Mouse (Mus musculus): Measurements from ENCODE around the gene Sftpd. TPM values are rescaled to one million over a fixed set of nuclear protein-coding genes. Genes with fewer than 3 reads are reported as not detected.
A peak's percentile ranks its signal among the peaks of the same experiment; 100 is the strongest.

Sftpd gene
- not detected in 2 replicates for polyA plus RNA-seq (2014; fragmentation: Nextera tagmentation; extraction: Ambion mirVana)

DNA sequence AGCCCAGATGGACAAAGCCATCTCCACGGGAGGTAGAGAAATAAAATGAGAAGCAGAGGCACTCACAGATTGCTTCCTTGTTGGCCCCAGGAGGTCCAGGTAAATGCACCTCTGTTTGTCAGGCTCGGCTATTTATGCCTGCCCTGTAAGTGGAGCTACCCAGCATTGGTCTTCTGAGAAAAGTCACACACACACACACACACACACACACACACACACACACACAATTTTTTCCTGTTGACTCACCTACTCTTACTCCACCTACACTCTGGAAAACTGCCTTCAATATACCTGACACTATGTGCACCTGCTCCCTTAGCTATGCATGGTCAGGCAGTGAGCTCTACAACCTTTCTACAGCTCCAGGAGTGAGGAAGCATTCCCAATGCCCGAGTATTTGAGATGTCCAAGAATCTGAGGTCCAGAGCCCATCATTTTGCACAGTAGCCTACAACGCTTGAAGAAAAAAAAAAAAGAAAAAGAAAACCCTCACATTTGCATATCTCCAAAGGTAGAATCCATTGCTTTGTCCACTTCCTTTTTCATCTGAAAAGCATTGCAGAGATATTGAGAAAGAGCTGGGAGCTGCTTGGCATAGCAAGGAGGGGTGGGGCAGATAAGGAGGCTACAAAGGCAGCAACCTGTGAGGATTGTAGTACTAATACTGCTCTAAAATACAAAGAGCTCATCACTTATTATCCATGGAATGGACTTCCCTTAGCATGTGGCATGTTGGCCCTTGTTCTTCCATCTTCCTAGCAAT lies at the start of gene Sftpd:
TSS of gene Sftpd (minus strand) at position 91 of the 763 bp plus-strand sequence.
- Histone ChIP-seq H3K9ac (ENCODE audit: low read depth, low read length) (no peak within 1 kb of the TSS), H3K4me1 (ENCODE audit: control insufficient read depth, insufficient read depth, low read length) (no peaks in the 10 kb centered on the region), H3K36me3 (ENCODE audit: control insufficient read depth, insufficient read depth, low read length) (no peaks in the 10 kb centered on the region), H3K4me2 (no peak within 1 kb of the TSS), H3K4me3 (ENCODE audit: low read depth, low read length) (no peak within 1 kb of the TSS), H3K27me3 (ENCODE audit: control insufficient read depth, insufficient read depth, low read length) (no peaks in the 10 kb centered on the region), H3K27ac (ENCODE audit: low read depth, low read length) (no peak within 1 kb of the TSS), H3K9me3 (replicated peaks; ENCODE audit: control insufficient read depth, low read length) (no peaks in the 10 kb centered on the region)
- 75% methylated on average over 4 of the region's 4 CpGs for WGBS (ENCODE audit: insufficient replicate concordance)
- ATAC-seq (replicated peaks; ENCODE audit: insufficient number of reproducible peaks, low FRiP score, low TSS enrichment): no peak

DNA sequence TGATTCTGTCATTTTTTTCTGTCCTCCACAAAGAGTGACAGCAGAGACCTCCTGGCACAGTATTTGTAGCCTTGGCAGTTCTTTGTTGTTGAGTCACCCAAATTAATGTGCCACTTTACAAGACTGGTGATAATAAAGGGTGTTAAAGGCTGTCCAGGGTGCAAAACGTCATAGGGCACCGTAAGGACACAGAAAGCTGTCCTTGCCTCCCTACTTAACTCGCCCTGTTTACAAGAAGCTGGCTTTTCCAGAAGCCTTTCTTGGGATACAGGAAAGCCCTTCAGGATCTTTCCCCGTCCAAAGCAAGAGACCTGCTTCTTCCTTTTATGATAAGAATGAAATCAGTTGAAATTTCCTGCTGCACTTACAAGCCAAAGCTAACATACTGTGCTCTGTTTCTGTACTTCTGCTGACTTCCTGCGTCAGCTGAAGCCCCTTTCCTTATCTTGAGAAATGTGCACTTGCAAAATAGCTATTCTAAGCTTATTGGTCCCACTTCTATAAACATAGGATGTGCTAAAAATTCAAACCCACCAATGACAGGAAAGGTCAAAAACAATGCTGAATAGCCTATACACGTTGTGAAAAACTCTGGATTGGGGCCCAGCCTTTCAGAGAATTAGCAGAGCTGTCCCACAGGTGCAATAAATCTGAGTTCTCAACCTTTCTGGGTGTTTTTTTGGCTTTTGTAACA lies 13.2 kb upstream of the Sftpd start:
- no peaks in the 10 kb centered on the region for H3K27me3 ChIP-seq (ENCODE audit: control insufficient read depth, insufficient read depth, low read length)
- no peak overlapping the region for H3K9ac ChIP-seq (ENCODE audit: low read depth, low read length)
- no peak overlapping the region for H3K4me2 ChIP-seq
- no peaks in the 10 kb centered on the region; the same call in 1 of the 2 replicates for H3K4me1 ChIP-seq (ENCODE audit: control insufficient read depth, insufficient read depth, low read length)
- H3K36me3 ChIP-seq (ENCODE audit: control insufficient read depth, insufficient read depth, low read length): no peaks in the 10 kb centered on the region
- 40% methylated on average over 6 of the region's 6 CpGs for WGBS (ENCODE audit: insufficient replicate concordance)
- ATAC-seq (replicated peaks; ENCODE audit: insufficient number of reproducible peaks, low FRiP score, low TSS enrichment): peak; percentile 43
- no peak overlapping the region for H3K4me3 ChIP-seq (ENCODE audit: low read depth, low read length)
- H3K27ac ChIP-seq (ENCODE audit: low read depth, low read length): peak overlapping the region; percentile 41; the same call in 1 of the 2 replicates
- 0 out of 2 replicates have a peak, but pooled peaks cover 3% of the 10 kb centered on the region for H3K9me3 ChIP-seq (replicated peaks; ENCODE audit: control insufficient read depth, low read length)

GRCm38 (mm10) chr14:41189496-41189895 lies 4.5 kb upstream of the Sftpd start:
- Histone ChIP-seq H3K36me3 (ENCODE audit: control insufficient read depth, insufficient read depth, low read length) (no peaks in the 10 kb centered on the region), H3K9ac (ENCODE audit: low read depth, low read length) (no peak overlapping the region), H3K9me3 (replicated peaks; ENCODE audit: control insufficient read depth, low read length) (peaks cover 5% of the 10 kb centered on the region; the same call in 1 of the 2 replicates), H3K4me1 (ENCODE audit: control insufficient read depth, insufficient read depth, low read length) (no peaks in the 10 kb centered on the region), H3K27me3 (ENCODE audit: control insufficient read depth, insufficient read depth, low read length) (no peaks in the 10 kb centered on the region), H3K4me2 (no peak overlapping the region), H3K4me3 (ENCODE audit: low read depth, low read length) (no peak overlapping the region), H3K27ac (ENCODE audit: low read depth, low read length) (no peak overlapping the region)
- WGBS (ENCODE audit: insufficient replicate concordance): 68% methylated on average over 2 of the region's 2 CpGs
- ATAC-seq (replicated peaks; ENCODE audit: insufficient number of reproducible peaks, low FRiP score, low TSS enrichment): no peak

DNA sequence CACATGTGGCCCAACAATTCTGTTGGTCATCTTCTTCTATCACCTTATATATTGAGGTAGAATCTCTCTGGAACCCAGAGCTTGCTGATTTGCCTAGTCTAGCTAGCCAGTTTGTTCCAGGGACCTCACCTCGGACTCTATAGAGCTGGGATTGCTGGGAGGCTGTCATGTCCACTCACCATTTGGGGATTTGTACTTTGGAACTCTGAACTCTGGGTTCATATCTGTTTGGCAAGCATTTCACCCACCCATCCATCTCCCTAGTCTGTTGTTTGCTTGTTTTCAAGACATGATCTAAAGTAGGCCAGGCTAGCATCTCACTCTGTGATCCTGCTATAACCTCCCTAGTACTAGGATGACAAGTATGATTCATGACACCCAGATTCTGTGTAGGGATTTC lies 10.1 kb downstream of the Sftpd start:
- H3K9ac ChIP-seq (ENCODE audit: low read depth, low read length): no peak overlapping the region
- H3K4me2 ChIP-seq: no peak overlapping the region
- H3K27me3 ChIP-seq (ENCODE audit: control insufficient read depth, insufficient read depth, low read length): no peaks in the 10 kb centered on the region
- H3K4me3 ChIP-seq (ENCODE audit: low read depth, low read length): no peak overlapping the region
- H3K27ac ChIP-seq (ENCODE audit: low read depth, low read length): no peak overlapping the region
- no peak for ATAC-seq (replicated peaks; ENCODE audit: insufficient number of reproducible peaks, low FRiP score, low TSS enrichment)
- no peaks in the 10 kb centered on the region for H3K4me1 ChIP-seq (ENCODE audit: control insufficient read depth, insufficient read depth, low read length)
- H3K36me3 ChIP-seq (ENCODE audit: control insufficient read depth, insufficient read depth, low read length): no peaks in the 10 kb centered on the region
- no peaks in the 10 kb centered on the region for H3K9me3 ChIP-seq (replicated peaks; ENCODE audit: control insufficient read depth, low read length)
- WGBS (ENCODE audit: insufficient replicate concordance): 84% methylated on average over 1 of the region's 1 CpGs

DNA sequence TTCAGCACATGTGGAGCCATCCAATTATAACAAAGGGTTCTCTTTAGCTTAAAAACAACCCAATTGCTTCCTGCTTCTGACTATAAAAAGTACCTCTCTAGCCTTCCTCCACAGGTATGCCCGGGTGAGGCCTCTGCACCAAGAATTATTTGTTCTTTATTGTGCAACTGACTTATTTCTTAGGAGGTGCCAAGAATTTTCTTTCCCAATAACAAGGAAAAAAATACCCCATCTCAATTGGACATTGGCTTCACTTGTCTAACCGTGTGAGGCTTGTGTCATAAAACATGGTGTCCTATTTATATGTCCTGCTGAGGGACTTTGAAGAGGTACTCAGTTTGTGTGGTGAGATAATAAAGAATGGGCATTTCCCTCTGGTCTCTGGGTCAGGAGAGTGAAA lies 14.4 kb downstream of the Sftpd start:
- Histone ChIP-seq H3K36me3 (ENCODE audit: control insufficient read depth, insufficient read depth, low read length) (no peaks in the 10 kb centered on the region), H3K9me3 (replicated peaks; ENCODE audit: control insufficient read depth, low read length) (no peaks in the 10 kb centered on the region), H3K4me3 (ENCODE audit: low read depth, low read length) (no peak overlapping the region), H3K9ac (ENCODE audit: low read depth, low read length) (no peak overlapping the region), H3K4me2 (no peak overlapping the region), H3K27me3 (ENCODE audit: control insufficient read depth, insufficient read depth, low read length) (no peaks in the 10 kb centered on the region), H3K27ac (ENCODE audit: low read depth, low read length) (no peak overlapping the region), H3K4me1 (ENCODE audit: control insufficient read depth, insufficient read depth, low read length) (0 out of 2 replicates have a peak, but pooled peaks cover 3% of the 10 kb centered on the region)
- 75% methylated on average over 2 of the region's 2 CpGs for WGBS (ENCODE audit: insufficient replicate concordance)
- ATAC-seq (replicated peaks; ENCODE audit: insufficient number of reproducible peaks, low FRiP score, low TSS enrichment): no peak

GRCm38 (mm10) chr14:41168567-41168966 lies 16.4 kb downstream of the Sftpd start:
- no peak overlapping the region for H3K27ac ChIP-seq (ENCODE audit: low read depth, low read length)
- no peak for ATAC-seq (replicated peaks; ENCODE audit: insufficient number of reproducible peaks, low FRiP score, low TSS enrichment)
- H3K4me1 ChIP-seq (ENCODE audit: control insufficient read depth, insufficient read depth, low read length): 0 out of 2 replicates have a peak, but pooled peaks cover 3% of the 10 kb centered on the region
- no peaks in the 10 kb centered on the region for H3K36me3 ChIP-seq (ENCODE audit: control insufficient read depth, insufficient read depth, low read length)
- H3K9ac ChIP-seq (ENCODE audit: low read depth, low read length): no peak overlapping the region
- H3K4me3 ChIP-seq (ENCODE audit: low read depth, low read length): no peak overlapping the region
- no peaks in the 10 kb centered on the region for H3K9me3 ChIP-seq (replicated peaks; ENCODE audit: control insufficient read depth, low read length)
- no peak overlapping the region for H3K4me2 ChIP-seq
- no peaks in the 10 kb centered on the region for H3K27me3 ChIP-seq (ENCODE audit: control insufficient read depth, insufficient read depth, low read length)
- WGBS (ENCODE audit: insufficient replicate concordance): 83% methylated on average over 1 of the region's 1 CpGs

- H3K27ac ChIP-seq (ENCODE audit: low read depth, low read length): no peak overlapping the region
- H3K27me3 ChIP-seq (ENCODE audit: control insufficient read depth, insufficient read depth, low read length): no peaks in the 10 kb centered on the region
- no peak overlapping the region for H3K4me3 ChIP-seq (ENCODE audit: low read depth, low read length)
- no peak for ATAC-seq (replicated peaks; ENCODE audit: insufficient number of reproducible peaks, low FRiP score, low TSS enrichment)
- 41% methylated on average over 5 of the region's 5 CpGs for WGBS (ENCODE audit: insufficient replicate concordance)
- 0 out of 2 replicates have a peak, but pooled peaks cover 3% of the 10 kb centered on the region for H3K4me1 ChIP-seq (ENCODE audit: control insufficient read depth, insufficient read depth, low read length)
- H3K9ac ChIP-seq (ENCODE audit: low read depth, low read length): no peak overlapping the region
- no peak overlapping the region for H3K4me2 ChIP-seq
- no peaks in the 10 kb centered on the region for H3K36me3 ChIP-seq (ENCODE audit: control insufficient read depth, insufficient read depth, low read length)
- no peaks in the 10 kb centered on the region for H3K9me3 ChIP-seq (replicated peaks; ENCODE audit: control insufficient read depth, low read length)
Measured at GRCm38 (mm10) chr14:41167278-41167677, 17.7 kb downstream of the Sftpd start.

- Histone ChIP-seq H3K27ac (ENCODE audit: low read depth, low read length) (no peak overlapping the region), H3K9me3 (replicated peaks; ENCODE audit: control insufficient read depth, low read length) (no peaks in the 10 kb centered on the region), H3K4me3 (ENCODE audit: low read depth, low read length) (no peak overlapping the region), H3K4me1 (ENCODE audit: control insufficient read depth, insufficient read depth, low read length) (no peaks in the 10 kb centered on the region), H3K27me3 (ENCODE audit: control insufficient read depth, insufficient read depth, low read length) (no peaks in the 10 kb centered on the region), H3K36me3 (ENCODE audit: control insufficient read depth, insufficient read depth, low read length) (no peaks in the 10 kb centered on the region), H3K4me2 (no peak overlapping the region), H3K9ac (ENCODE audit: low read depth, low read length) (no peak overlapping the region)
- 20% methylated on average over 2 of the region's 2 CpGs for WGBS (ENCODE audit: insufficient replicate concordance)
- no peak for ATAC-seq (replicated peaks; ENCODE audit: insufficient number of reproducible peaks, low FRiP score, low TSS enrichment)
Measured at GRCm38 (mm10) chr14:41162663-41163062, 22.3 kb downstream of the Sftpd start.
